ENCODE assay signal across 25 mouse cellular contexts in genomic region chr12:8779851-8780250, GRCm38 (mm10). TPM values are rescaled to one million over a fixed set of nuclear protein-coding genes. Genes with fewer than 3 reads are reported as not detected.
DNase-seq lines count a peak whose midpoint lies in the region; ATAC-seq and TF ChIP-seq lines count a peak whose summit lies in the region.
"Had no signal": no experiment of that assay in that cellular context is flagged by ENCODE, and none has a peak within 500 bp of the region (broad histone marks: within the 10 kb centered on the region; RNA-seq: fewer than 3 reads in every experiment).

No protein-coding gene starts in this region.

- no peaks in the 10 kb centered on the region for H3K9me3 ChIP-seq in limb, embryonic 12.5 days
- no peaks in the 10 kb centered on the region for H3K9me3 ChIP-seq in limb, embryonic 10.5 days (replicated peaks)
- no peaks in the 10 kb centered on the region for H3K9me3 ChIP-seq in lung, postnatal 0 days (ENCODE audit: low read length)
- H3K9me3 ChIP-seq in liver, embryonic 16.5 days (replicated peaks; ENCODE audit: control insufficient read depth, low read length): no peaks in the 10 kb centered on the region
- H3K9me3 ChIP-seq in stomach, embryonic 16.5 days (replicated peaks; ENCODE audit: control insufficient read depth, low read length): no peaks in the 10 kb centered on the region
- H3K9me3 ChIP-seq: forebrain, embryonic 12.5 days; G1E; heart, embryonic 10.5 days; heart, embryonic 15.5 days; lung, embryonic 15.5 days had no signal

- H3K36me3 ChIP-seq in limb, embryonic 12.5 days: peaks cover 43% of the 10 kb centered on the region; the same call in 1 of the 2 replicates
- peaks cover 86% of the 10 kb centered on the region for H3K36me3 ChIP-seq in limb, embryonic 10.5 days
- no peaks in the 10 kb centered on the region for H3K36me3 ChIP-seq in lung, postnatal 0 days (ENCODE audit: insufficient read depth, low read length)
- no peaks in the 10 kb centered on the region for H3K36me3 ChIP-seq in liver, embryonic 16.5 days (ENCODE audit: control insufficient read depth, insufficient read depth)
- H3K36me3 ChIP-seq in stomach, embryonic 16.5 days (ENCODE audit: control insufficient read depth, insufficient read depth, low read length): no peaks in the 10 kb centered on the region
- H3K36me3 ChIP-seq: forebrain, embryonic 12.5 days; G1E; heart, embryonic 10.5 days; heart, embryonic 15.5 days; lung, embryonic 15.5 days had no signal

- DNase-seq in limb, embryonic 10.5 days (ENCODE audit: low spot score): no peak
- no peak for DNase-seq in lung, postnatal 0 days (ENCODE audit: low spot score)
- no peak for DNase-seq in lung, postnatal 14 days
- no peak for DNase-seq in gastrocnemius, postnatal 4 days (ENCODE audit: low spot score in 2 of 2)
- DNase-seq: adrenal gland, adult 8-10 months; cerebellum, adult 2 months; cerebellum, postnatal 14 days; forebrain, postnatal 0 days; gastrocnemius, postnatal 10 days; heart, adult 11 months; kidney, adult 11 months; kidney, postnatal 14 days; right cerebral cortex, postnatal 25 days; spleen, adult 18-20 months had no signal

- no peak for TF ChIP-seq EP300 in lung, postnatal 0 days (IDR thresholded peaks at IDR 0.05)

- ATAC-seq in limb, embryonic 12.5 days (ENCODE audit: insufficient number of reproducible peaks, insufficient read depth, low FRiP score, low TSS enrichment, low read depth): no peak
- ATAC-seq in lung, postnatal 0 days: peak; percentile 11; the same call in 1 of the 2 replicates
- peak; percentile 37 for ATAC-seq in liver, embryonic 16.5 days (ENCODE audit: low read depth)
- no peak for ATAC-seq in stomach, embryonic 16.5 days (ENCODE audit: insufficient read depth, low FRiP score)
- no peak for ATAC-seq in CD4-positive, CD25-positive, alpha-beta regulatory T cell, adult 4 months
- ATAC-seq: forebrain, postnatal 0 days; hindbrain, postnatal 0 days; midbrain, embryonic 16.5 days had no signal

- H3K4me2 ChIP-seq in limb, embryonic 12.5 days: no peak overlapping the region
- no peak overlapping the region for H3K4me2 ChIP-seq in lung, postnatal 0 days (replicated peaks; ENCODE audit: low read depth, low read length)
- no peak overlapping the region for H3K4me2 ChIP-seq in liver, embryonic 16.5 days (ENCODE audit: low read depth, low read length)
- no peak overlapping the region for H3K4me2 ChIP-seq in stomach, embryonic 16.5 days (ENCODE audit: low read depth, low read length)
- H3K4me2 ChIP-seq: forebrain, embryonic 12.5 days; heart, embryonic 15.5 days; lung, embryonic 15.5 days had no signal

- H3K27me3 ChIP-seq in limb, embryonic 12.5 days: no peaks in the 10 kb centered on the region
- no peaks in the 10 kb centered on the region for H3K27me3 ChIP-seq in limb, embryonic 10.5 days (ENCODE audit: low read depth, poor library complexity, severe bottlenecking)
- H3K27me3 ChIP-seq in lung, postnatal 0 days (replicated peaks; ENCODE audit: insufficient read depth, low read length): no peaks in the 10 kb centered on the region
- H3K27me3 ChIP-seq in liver, embryonic 16.5 days (ENCODE audit: control insufficient read depth, insufficient read depth, low read depth, low read length): no peaks in the 10 kb centered on the region
- H3K27me3 ChIP-seq in stomach, embryonic 16.5 days (ENCODE audit: control insufficient read depth, insufficient read depth, low read length): no peaks in the 10 kb centered on the region
- H3K27me3 ChIP-seq: forebrain, embryonic 12.5 days; heart, embryonic 15.5 days; lung, embryonic 15.5 days had no signal

- no peak overlapping the region for H3K9ac ChIP-seq in limb, embryonic 12.5 days (replicated peaks)
- no peak overlapping the region for H3K9ac ChIP-seq in lung, postnatal 0 days (replicated peaks; ENCODE audit: low read depth)
- H3K9ac ChIP-seq in liver, embryonic 16.5 days (ENCODE audit: low read depth, low read length): no peak overlapping the region
- H3K9ac ChIP-seq in stomach, embryonic 16.5 days (ENCODE audit: low read length): 0 out of 2 replicates have a peak overlapping the region, but pooled peaks have one; percentile 40
- H3K9ac ChIP-seq: forebrain, embryonic 12.5 days; forebrain, postnatal 0 days; heart, embryonic 15.5 days; lung, embryonic 15.5 days had no signal

- peak overlapping the region; percentile 8; the same call in 1 of the 2 replicates for H3K27ac ChIP-seq in limb, embryonic 12.5 days
- no peak overlapping the region for H3K27ac ChIP-seq in limb, embryonic 10.5 days
- H3K27ac ChIP-seq in lung, postnatal 0 days (ENCODE audit: low read length): peak overlapping the region; percentile 48
- H3K27ac ChIP-seq in liver, embryonic 16.5 days (ENCODE audit: low read length): no peak overlapping the region; the same call in 1 of the 2 replicates
- peak overlapping the region; percentile 90 for H3K27ac ChIP-seq in stomach, embryonic 16.5 days (ENCODE audit: low read length)
- H3K27ac ChIP-seq: forebrain, embryonic 12.5 days; heart, embryonic 10.5 days; heart, embryonic 15.5 days; hindbrain, postnatal 0 days; lung, embryonic 15.5 days had no signal

- no peak overlapping the region for H3K4me3 ChIP-seq in limb, embryonic 12.5 days (replicated peaks)
- H3K4me3 ChIP-seq in limb, embryonic 10.5 days: no peak overlapping the region
- no peak overlapping the region for H3K4me3 ChIP-seq in lung, postnatal 0 days (ENCODE audit: low read depth, low read length)
- no peak overlapping the region for H3K4me3 ChIP-seq in liver, embryonic 16.5 days (ENCODE audit: low read depth, low read length)
- no peak overlapping the region for H3K4me3 ChIP-seq in stomach, embryonic 16.5 days (replicated peaks; ENCODE audit: low read length)
- H3K4me3 ChIP-seq: forebrain, embryonic 12.5 days; heart, embryonic 10.5 days; heart, embryonic 15.5 days; lung, embryonic 15.5 days had no signal

- WGBS in limb, embryonic 12.5 days: 83% methylated on average over 4 of the region's 4 CpGs
- 82% methylated on average over 4 of the region's 4 CpGs for WGBS in limb, embryonic 10.5 days
- WGBS in lung, postnatal 0 days: 50% methylated on average over 4 of the region's 4 CpGs
- 56% methylated on average over 4 of the region's 4 CpGs for WGBS in liver, embryonic 16.5 days (ENCODE audit: insufficient replicate concordance)
- WGBS in stomach, embryonic 16.5 days: 48% methylated on average over 4 of the region's 4 CpGs

- H3K4me1 ChIP-seq in limb, embryonic 12.5 days (replicated peaks): peaks cover 98% of the 10 kb centered on the region
- peaks cover 97% of the 10 kb centered on the region for H3K4me1 ChIP-seq in limb, embryonic 10.5 days
- peaks cover 17% of the 10 kb centered on the region; the same call in 1 of the 2 replicates for H3K4me1 ChIP-seq in lung, postnatal 0 days (ENCODE audit: insufficient read depth, low read depth, low read length)
- H3K4me1 ChIP-seq in liver, embryonic 16.5 days (ENCODE audit: control insufficient read depth, low read depth, low read length): peaks cover 14% of the 10 kb centered on the region
- H3K4me1 ChIP-seq in stomach, embryonic 16.5 days (ENCODE audit: control insufficient read depth, insufficient read depth, low read length): peaks cover 60% of the 10 kb centered on the region

- no peak for TF ChIP-seq CTCF in lung, postnatal 0 days (IDR thresholded peaks at IDR 0.05)

RNA-seq across cellular contexts. Expression of gene Sdc1, which starts 8.7 kb away (rescaled TPM):
- polyA plus RNA-seq in limb, embryonic 12.5 days (2016; fragmentation: Nextera tagmentation; extraction: Ambion mirVana): 257 and 262 TPM in 2 replicates
- polyA plus RNA-seq in limb, embryonic 10.5 days (2016; fragmentation: Nextera tagmentation; extraction: Ambion mirVana): 245 and 261 TPM in 2 replicates
- 303 and 306 TPM in 2 replicates for polyA plus RNA-seq in lung, postnatal 0 days (2015; fragmentation: Nextera tagmentation; extraction: Ambion mirVana)
- polyA plus RNA-seq in liver, embryonic 16.5 days (2015; fragmentation: Nextera tagmentation; extraction: Ambion mirVana): 24.8 and 25.6 TPM in 2 replicates
- polyA plus RNA-seq in stomach, embryonic 16.5 days (2015; fragmentation: Nextera tagmentation; extraction: Ambion mirVana): 181 and 205 TPM in 2 replicates
- under 1 TPM; 0.42 to 0.46 TPM for polyA plus RNA-seq in CD4-positive, CD25-positive, alpha-beta regulatory T cell, adult 4 months (2017; shearing (Covaris generic))
- 10 to 100 TPM; 31.8 to 33.1 TPM for total RNA-seq in gastrocnemius, postnatal 4 days (2021)

Comparison
In these comparisons a context has a peak if more than half of its experiments do, and no peak if none do; other contexts are left out.
1. H3K27ac ChIP-seq: peak in limb, embryonic 12.5 days (single experiment), lung, postnatal 0 days (single experiment) and stomach, embryonic 16.5 days (single experiment); none in limb, embryonic 10.5 days (single experiment) and liver, embryonic 16.5 days (single experiment).
2. ATAC-seq: peak in lung, postnatal 0 days (single experiment) and liver, embryonic 16.5 days (single experiment); none in limb, embryonic 12.5 days (single experiment), stomach, embryonic 16.5 days (single experiment) and CD4-positive, CD25-positive, alpha-beta regulatory T cell, adult 4 months (single experiment).
3. RNA of gene Sdc1, which starts 8.7 kb away (polyA plus RNA-seq): 303 to 306 TPM in lung, postnatal 0 days, 257 to 262 TPM in limb, embryonic 12.5 days, 245 to 261 TPM in limb, embryonic 10.5 days, 181 to 205 TPM in stomach, embryonic 16.5 days and 24.8 to 25.6 TPM in liver, embryonic 16.5 days; 0.42 to 0.46 TPM in CD4-positive, CD25-positive, alpha-beta regulatory T cell, adult 4 months; every median in the first group is over 10 times any median in the second.